Mouse (Mus musculus) kidney, postnatal 0 days (tissue): ENCODE data around the gene Hsp90ab1. TPM values are rescaled to one million over a fixed set of nuclear protein-coding genes. Genes with fewer than 3 reads are reported as not detected.
A peak's percentile ranks its signal among the peaks of the same experiment; 100 is the strongest.

ENCODE experiments used
- ATAC-seq: fragments of 200-750 bp; cut with Nextera tagmentation; replicated peaks from 2 replicates; pipeline ENCODE4 v1.8.0; 2017; ENCODE audit warnings: low read depth, moderate number of reproducible peaks, moderate TSS enrichment, moderate library complexity; ENCODE audit not compliant: low FRiP score
- DNase-seq: peaks from one replicate; pipeline ENCODE4 v3.0.0-alpha.2; 2016; ENCODE audit warnings: low spot score
- H3K27ac ChIP-seq: fragments of 300-500 bp; sonication (generic); 2 replicates; pipeline ENCODE4 v1.5.1; 2014; ENCODE audit warnings: mild to moderate bottlenecking
- H3K27me3 ChIP-seq: fragments of 300-500 bp; sonication (generic); 2 replicates; pipeline ENCODE4 v1.6.1; 2014; ENCODE audit warnings: low read length, mixed read lengths; ENCODE audit not compliant: insufficient read depth
- H3K36me3 ChIP-seq: fragments of 300-500 bp; sonication (generic); 2 replicates; pipeline ENCODE4 v1.6.1; 2014; ENCODE audit warnings: low read length, mixed read lengths; ENCODE audit not compliant: insufficient read depth
- H3K4me1 ChIP-seq: fragments of 300-500 bp; sonication (generic); replicated peaks from 2 replicates; pipeline ENCODE4 v1.6.1; 2014; ENCODE audit warnings: antibody characterized with exemption, low read length, mixed read lengths; ENCODE audit not compliant: insufficient read depth
- H3K4me2 ChIP-seq: fragments of 300-500 bp; sonication (generic); 2 replicates; pipeline ENCODE4 v1.6.1; 2014; ENCODE audit warnings: mild to moderate bottlenecking, low read length, moderate library complexity, mixed read lengths
- H3K4me3 ChIP-seq: fragments of 300-500 bp; sonication (generic); replicated peaks from 2 replicates; pipeline ENCODE4 v1.5.1; 2014; ENCODE audit warnings: low read depth, low read length
- H3K9ac ChIP-seq: fragments of 300-500 bp; sonication (generic); 2 replicates; pipeline ENCODE4 v1.6.1; 2014; ENCODE audit warnings: low read depth, low read length
- H3K9me3 ChIP-seq: fragments of 300-500 bp; sonication (generic); replicated peaks from 2 replicates; pipeline ENCODE4 v1.6.1; 2016; ENCODE audit warnings: low read length, inconsistent platforms, mixed read lengths
- CTCF ChIP-seq: IDR thresholded peaks from 2 replicates; pipeline ENCODE4 v1.5.1; 2016; ENCODE audit warnings: antibody characterized with exemption, low read depth, mild to moderate bottlenecking, moderate library complexity
- WGBS: fragments of 180-500 bp; shearing (Covaris S2); extraction: QIAGEN DNeasy Blood & Tissue Kit; methylation state at CpG from one replicate; pipeline ENCODE4 v1.1.7; 2014; 5-methylcytosine and 5-hydroxymethylcytosine counted together
- polyA plus RNA-seq: library from polyadenylated mRNA; unstranded; fragments of >200 nt; fragmentation: Nextera tagmentation; extraction: Ambion mirVana; gene quantifications from 2 replicates; pipeline ENCODE4 v1.2.1, GENCODE M21; 2015

The Hsp90ab1 gene
- polyA plus RNA-seq, 1 experiment from 2014 or later: 1,330 TPM

DNA sequence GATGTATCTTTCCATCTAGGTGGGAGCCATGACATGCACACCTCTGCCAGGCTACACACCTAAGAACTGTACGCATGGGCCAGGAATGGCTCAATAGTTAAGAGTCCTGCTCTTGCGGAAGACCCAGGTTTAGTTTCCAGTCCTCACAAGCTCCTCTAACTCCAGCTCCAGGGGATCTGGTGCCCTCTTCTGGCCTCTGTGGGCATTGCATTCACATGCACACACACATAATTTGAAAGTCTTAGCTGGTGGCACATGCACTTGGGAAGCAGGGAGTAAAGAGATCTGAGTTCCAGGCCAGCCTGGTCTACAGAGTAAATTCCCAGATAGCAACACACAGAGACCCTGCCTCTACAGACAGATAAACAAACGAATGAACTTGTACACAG, 13.4 kb upstream of the Hsp90ab1 start:
- peak; percentile 63 for TF ChIP-seq CTCF
- Histone ChIP-seq H3K4me3 (no peak overlapping the region), H3K27me3 (no peaks in the 10 kb centered on the region), H3K36me3 (0 out of 2 replicates have a peak, but pooled peaks cover 6% of the 10 kb centered on the region), H3K27ac (0 out of 2 replicates have a peak overlapping the region, but pooled peaks have one; percentile 87), H3K4me2 (no peak overlapping the region), H3K4me1 (peaks cover 18% of the 10 kb centered on the region), H3K9ac (no peak overlapping the region), H3K9me3 (no peaks in the 10 kb centered on the region)
- DNase-seq (no peak), ATAC-seq (no peak)
- 97% methylated on average over 3 of the region's 3 CpGs for WGBS

DNA sequence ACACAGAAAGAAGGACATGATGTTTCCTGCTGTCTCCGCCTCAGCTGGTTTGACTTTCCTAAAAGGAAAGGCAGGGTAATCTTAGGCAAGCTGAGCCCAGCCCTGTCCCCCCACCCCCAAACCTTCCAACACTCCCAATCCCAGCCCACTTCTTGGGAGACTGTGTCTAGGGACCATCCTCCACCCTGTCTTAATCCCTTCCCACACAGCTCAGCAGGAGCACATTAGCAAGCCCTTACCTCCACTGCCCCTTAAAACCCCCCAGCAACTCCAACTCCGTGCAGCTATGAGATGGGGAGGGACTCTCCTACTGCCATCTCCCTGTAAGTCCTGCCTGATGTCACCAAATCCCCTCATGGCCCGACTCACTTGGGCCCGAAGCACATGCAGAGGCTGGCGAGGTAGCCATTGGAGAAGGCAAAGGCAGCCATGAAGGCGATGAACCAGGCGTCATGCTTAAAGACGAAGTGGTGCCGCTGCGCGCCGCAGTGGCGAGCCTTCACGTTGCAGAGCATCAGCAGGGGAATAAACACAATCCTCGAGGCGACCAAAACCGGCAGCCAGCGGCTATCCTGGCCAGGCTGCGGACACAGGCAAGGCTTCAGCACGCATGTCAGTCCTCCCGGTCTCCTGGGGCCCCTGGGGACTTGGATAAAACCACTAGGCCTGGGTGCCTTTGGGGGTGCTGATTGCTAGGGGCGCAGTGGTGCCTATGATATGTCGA, 12.8 kb upstream of the Hsp90ab1 start:
- H3K36me3 ChIP-seq: 0 out of 2 replicates have a peak, but pooled peaks cover 6% of the 10 kb centered on the region
- DNase-seq (no peak), ATAC-seq (no peak)
- no peak overlapping the region for H3K4me3 ChIP-seq
- WGBS: 79% methylated on average over 23 of the region's 23 CpGs
- H3K27ac ChIP-seq: peak overlapping the region; percentile 87
- H3K4me2 ChIP-seq: no peak overlapping the region
- TF ChIP-seq CTCF: no peak
- peaks cover 20% of the 10 kb centered on the region for H3K4me1 ChIP-seq
- no peaks in the 10 kb centered on the region for H3K9me3 ChIP-seq
- 0 out of 2 replicates have a peak overlapping the region, but pooled peaks have one; percentile 13 for H3K9ac ChIP-seq
- H3K27me3 ChIP-seq: no peaks in the 10 kb centered on the region

DNA sequence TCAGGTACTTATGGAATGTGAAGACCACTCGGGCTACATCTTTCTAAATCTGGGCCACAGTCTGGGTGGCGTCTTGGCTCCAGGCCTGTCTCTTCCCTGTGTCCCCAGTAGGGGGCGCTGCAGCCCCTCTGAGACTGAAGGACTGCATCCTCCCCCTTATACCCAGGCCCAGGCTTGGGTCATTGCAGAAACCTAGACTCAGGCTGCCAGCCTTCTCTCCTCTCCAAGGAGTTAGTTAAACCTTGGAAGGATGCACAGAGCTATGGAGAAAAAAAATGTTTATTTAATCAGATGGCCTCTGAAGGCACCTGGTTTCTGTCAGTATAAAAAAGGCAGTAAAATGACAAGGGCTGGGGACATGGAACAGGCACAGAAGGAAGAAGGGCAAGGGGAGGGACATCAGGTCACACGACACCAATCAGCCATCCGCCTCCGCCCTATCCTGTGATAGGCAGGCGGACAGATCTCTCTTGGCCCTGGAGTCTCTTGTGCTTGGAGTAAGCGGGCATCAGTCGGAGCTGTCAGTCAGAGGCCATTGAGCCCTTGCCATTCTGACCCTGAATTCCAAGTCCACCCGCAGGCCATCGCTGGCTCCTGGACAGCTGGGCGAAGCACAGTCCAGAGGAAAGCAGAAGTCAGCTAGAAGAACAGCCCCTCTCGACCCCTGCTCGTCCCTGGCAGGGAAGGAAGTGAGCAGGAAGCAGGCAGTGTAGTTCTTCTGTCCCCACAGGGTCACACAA, 12.0 kb upstream of the Hsp90ab1 start:
- H3K4me3 ChIP-seq: no peak overlapping the region
- peak overlapping the region; percentile 32; the same call in 1 of the 2 replicates for H3K9ac ChIP-seq
- H3K27ac ChIP-seq: peak overlapping the region; percentile 87
- no peaks in the 10 kb centered on the region for H3K27me3 ChIP-seq
- H3K4me2 ChIP-seq: 0 out of 2 replicates have a peak overlapping the region, but pooled peaks have one; percentile 18
- ATAC-seq: peak; percentile 57
- peak; percentile 91 for DNase-seq
- WGBS: 17% methylated on average over 14 of the region's 14 CpGs
- no peaks in the 10 kb centered on the region for H3K9me3 ChIP-seq
- H3K36me3 ChIP-seq: 0 out of 2 replicates have a peak, but pooled peaks cover 6% of the 10 kb centered on the region
- H3K4me1 ChIP-seq: peaks cover 21% of the 10 kb centered on the region
- TF ChIP-seq CTCF: peak; percentile 90

DNA sequence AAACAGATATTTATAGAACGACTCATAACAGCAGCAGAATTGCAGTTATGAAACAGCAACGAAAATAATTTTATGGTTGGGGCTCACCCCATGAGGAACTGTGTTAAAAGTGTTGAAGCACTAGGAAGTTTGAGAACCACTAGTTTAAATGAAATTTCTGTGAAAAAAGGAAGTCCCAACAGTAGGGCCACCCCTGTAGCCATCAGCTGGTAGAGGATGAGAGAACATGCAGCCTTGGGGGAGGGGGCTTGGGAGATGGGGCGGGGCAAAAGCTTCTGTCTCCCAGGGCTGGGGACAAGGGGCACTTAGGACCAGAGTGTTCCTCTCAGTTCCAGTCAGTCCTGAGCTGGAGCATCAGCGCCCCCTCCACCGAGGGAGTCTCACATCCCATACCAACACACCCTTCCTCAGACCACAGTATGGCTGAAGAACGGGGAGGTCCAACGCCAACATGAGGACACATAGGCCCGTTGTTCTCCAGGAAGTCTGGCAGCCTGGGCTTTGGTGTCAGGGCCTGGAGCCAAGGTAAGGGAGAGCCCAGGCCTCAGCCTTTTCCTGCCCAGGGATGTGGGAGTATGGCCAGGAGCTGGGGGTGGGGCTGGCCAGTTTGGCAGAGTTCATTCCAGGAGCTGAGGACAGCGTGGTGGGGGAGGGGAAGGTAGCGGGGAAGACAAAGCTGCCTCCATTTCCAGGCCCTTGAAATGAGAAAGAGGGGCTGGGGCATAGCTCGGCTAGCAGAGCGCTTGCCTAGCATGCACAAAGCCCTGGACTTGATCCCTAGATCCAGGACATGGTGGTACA, 11.2 kb upstream of the Hsp90ab1 start:
- H3K9me3 ChIP-seq: no peaks in the 10 kb centered on the region
- ATAC-seq: peak; percentile 19
- H3K27me3 ChIP-seq: no peaks in the 10 kb centered on the region
- 41% methylated on average over 12 of the region's 12 CpGs for WGBS
- peak overlapping the region; percentile 32; the same call in 1 of the 2 replicates for H3K9ac ChIP-seq
- TF ChIP-seq CTCF: no peak
- 0 out of 2 replicates have a peak, but pooled peaks cover 1% of the 10 kb centered on the region for H3K36me3 ChIP-seq
- peak; percentile 76 for DNase-seq
- H3K4me2 ChIP-seq: peak overlapping the region; percentile 18; the same call in 1 of the 2 replicates
- H3K27ac ChIP-seq: peak overlapping the region; percentile 87
- H3K4me1 ChIP-seq: peaks cover 21% of the 10 kb centered on the region
- no peak overlapping the region for H3K4me3 ChIP-seq

DNA sequence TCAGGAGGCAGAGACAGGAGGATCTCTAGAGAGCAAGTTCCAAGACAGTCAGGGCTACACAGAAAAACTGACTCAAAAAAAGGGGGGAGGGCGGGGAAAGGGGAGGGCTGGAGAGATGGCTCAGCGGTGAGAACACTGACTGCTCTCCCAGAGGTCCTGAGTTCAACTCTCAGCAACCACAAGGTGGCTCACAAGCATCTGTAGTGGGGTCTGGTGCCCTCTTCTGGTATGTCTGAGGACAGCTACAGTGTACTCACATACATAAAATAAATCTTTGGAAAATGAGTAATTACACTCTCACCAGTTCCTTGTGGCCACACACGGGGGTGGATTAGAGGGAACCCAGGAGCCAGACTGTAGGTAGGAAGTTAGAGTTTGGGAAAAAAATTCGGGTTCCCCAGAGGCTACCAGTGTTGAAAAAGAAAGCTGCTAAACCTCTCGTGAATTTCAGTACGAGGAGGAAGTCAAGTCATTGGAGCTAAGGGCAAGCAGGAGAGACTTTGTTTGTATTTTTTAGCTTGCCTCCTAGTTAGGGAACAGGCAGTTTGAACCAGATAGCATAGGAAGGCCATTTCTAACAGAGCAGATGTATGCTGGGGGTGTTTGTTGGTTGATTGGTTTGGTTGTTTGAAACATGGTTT, 9.8 kb upstream of the Hsp90ab1 start:
- no peak for DNase-seq
- Histone ChIP-seq H3K27ac (no peak overlapping the region), H3K4me2 (no peak overlapping the region), H3K9ac (no peak overlapping the region), H3K36me3 (no peaks in the 10 kb centered on the region), H3K27me3 (no peaks in the 10 kb centered on the region), H3K4me1 (peaks cover 21% of the 10 kb centered on the region), H3K9me3 (no peaks in the 10 kb centered on the region), H3K4me3 (no peak overlapping the region)
- WGBS: 64% methylated on average over 6 of the region's 6 CpGs
- ATAC-seq: no peak
- peak; percentile 77 for TF ChIP-seq CTCF
